Mouse (Mus musculus) testis, adult 2 months (tissue): ENCODE data around the gene Rnf180. TPM values are rescaled to one million over a fixed set of nuclear protein-coding genes. Genes with fewer than 3 reads are reported as not detected.

Source experiments
- H3K27ac ChIP-seq: fragments of 200-500 bp; 2 replicates; pipeline ENCODE4 v1.5.1; 2012; ENCODE audit warnings: low read depth, low read length; ENCODE audit not compliant: control insufficient read depth, insufficient read depth
- H3K27me3 ChIP-seq: fragments of 200-500 bp; 2 replicates; pipeline ENCODE4 v1.6.1; 2012; ENCODE audit warnings: mild to moderate bottlenecking, low read length, moderate library complexity; ENCODE audit not compliant: control insufficient read depth, insufficient read depth
- H3K36me3 ChIP-seq: fragments of 200-500 bp; 2 replicates; pipeline ENCODE4 v1.6.1; 2012; ENCODE audit warnings: mild to moderate bottlenecking, low read length; ENCODE audit not compliant: control insufficient read depth, insufficient read depth
- H3K4me1 ChIP-seq: fragments of 200-500 bp; 2 replicates; pipeline ENCODE4 v1.6.1; 2012; ENCODE audit warnings: low read length; ENCODE audit not compliant: control insufficient read depth, insufficient read depth
- H3K4me3 ChIP-seq: fragments of 200-500 bp; 2 replicates; pipeline ENCODE4 v1.5.1; 2012; ENCODE audit warnings: low read depth, mild to moderate bottlenecking, low read length, moderate library complexity, mixed read lengths; ENCODE audit not compliant: control insufficient read depth
- CTCF ChIP-seq: fragments of 200-500 bp; IDR thresholded peaks from 2 replicates; pipeline ENCODE4 v1.5.1; 2012; ENCODE audit warnings: low read depth, mild to moderate bottlenecking, inconsistent platforms, low read length, moderate library complexity; ENCODE audit not compliant: control insufficient read depth, insufficient read depth, insufficient replicate concordance
- POLR2A ChIP-seq: fragments of 200-500 bp; IDR thresholded peaks from 2 replicates; pipeline ENCODE4 v1.6.1; 2012; ENCODE audit warnings: low read depth, mild to moderate bottlenecking, inconsistent platforms, low read length, moderate library complexity; ENCODE audit not compliant: control insufficient read depth
- polyA plus RNA-seq: library from polyadenylated mRNA; depleted of rRNA; stranded (reverse); fragments of >200 nt; gene quantifications from 2 replicates; pipeline ENCODE4 v1.2.3, GENCODE M21; 2012

The Rnf180 gene
- polyA plus RNA-seq, 1 experiment: 3.1 TPM

- TF ChIP-seq CTCF: no peak
- no peak for TF ChIP-seq POLR2A
- no peak overlapping the region for H3K27ac ChIP-seq
- no peaks in the 10 kb centered on the region for H3K27me3 ChIP-seq
- no peak overlapping the region for H3K4me3 ChIP-seq
- H3K4me1 ChIP-seq: no peaks in the 10 kb centered on the region
- H3K36me3 ChIP-seq: no peaks in the 10 kb centered on the region
Observed at GRCm38 (mm10) chr13:105203851-105204250, 90.8 kb downstream of the Rnf180 start.

- H3K4me3 ChIP-seq: no peak overlapping the region
- TF ChIP-seq POLR2A (no peak), CTCF (no peak)
Observed at GRCm38 (mm10) chr13:105198658-105199057, 96.0 kb downstream of the Rnf180 start.

GRCm38 (mm10) chr13:105198028-105198427, 96.6 kb downstream of the Rnf180 start:
- H3K36me3 ChIP-seq: no peaks in the 10 kb centered on the region
- H3K27me3 ChIP-seq: no peaks in the 10 kb centered on the region

More at GRCm38 (mm10) chr13:105198658-105199057, 96.0 kb downstream of the Rnf180 start:
- H3K36me3 ChIP-seq: no peaks in the 10 kb centered on the region
- H3K4me1 ChIP-seq: no peaks in the 10 kb centered on the region
- no peaks in the 10 kb centered on the region for H3K27me3 ChIP-seq
- no peak overlapping the region for H3K27ac ChIP-seq

GRCm38 (mm10) chr13:105193583-105193982, 101.0 kb downstream of the Rnf180 start:
- Histone ChIP-seq H3K4me3 (no peak overlapping the region), H3K27me3 (no peaks in the 10 kb centered on the region), H3K27ac (no peak overlapping the region), H3K4me1 (no peaks in the 10 kb centered on the region), H3K36me3 (no peaks in the 10 kb centered on the region)
- no peak for TF ChIP-seq POLR2A
- no peak for TF ChIP-seq CTCF

More at GRCm38 (mm10) chr13:105198028-105198427, 96.6 kb downstream of the Rnf180 start:
- no peak overlapping the region for H3K4me3 ChIP-seq
- TF ChIP-seq CTCF: no peak
- TF ChIP-seq POLR2A: no peak
- H3K4me1 ChIP-seq: no peaks in the 10 kb centered on the region
- H3K27ac ChIP-seq: no peak overlapping the region

GRCm38 (mm10) chr13:105188730-105189129, 105.9 kb downstream of the Rnf180 start:
- TF ChIP-seq CTCF (no peak), POLR2A (no peak)
- Histone ChIP-seq H3K4me3 (no peak overlapping the region), H3K36me3 (no peaks in the 10 kb centered on the region), H3K27ac (no peak overlapping the region), H3K27me3 (no peaks in the 10 kb centered on the region), H3K4me1 (no peaks in the 10 kb centered on the region)

GRCm38 (mm10) chr13:105180781-105181180, 113.8 kb downstream of the Rnf180 start:
- no peak for TF ChIP-seq POLR2A
- no peak for TF ChIP-seq CTCF

GRCm38 (mm10) chr13:105165441-105165840, 129.2 kb downstream of the Rnf180 start:
- Histone ChIP-seq H3K36me3 (no peaks in the 10 kb centered on the region), H3K4me1 (no peaks in the 10 kb centered on the region), H3K27me3 (no peaks in the 10 kb centered on the region), H3K4me3 (no peak overlapping the region), H3K27ac (no peak overlapping the region)
- TF ChIP-seq CTCF: no peak
- no peak for TF ChIP-seq POLR2A

More at GRCm38 (mm10) chr13:105180781-105181180, 113.8 kb downstream of the Rnf180 start:
- H3K4me1 ChIP-seq: no peaks in the 10 kb centered on the region
- no peaks in the 10 kb centered on the region for H3K36me3 ChIP-seq
- no peaks in the 10 kb centered on the region for H3K27me3 ChIP-seq
- no peak overlapping the region for H3K4me3 ChIP-seq
- H3K27ac ChIP-seq: no peak overlapping the region; the same call in 1 of the 2 replicates

- TF ChIP-seq CTCF (no peak), POLR2A (no peak)
- Histone ChIP-seq H3K4me3 (no peak overlapping the region), H3K27me3 (no peaks in the 10 kb centered on the region), H3K36me3 (no peaks in the 10 kb centered on the region), H3K4me1 (no peaks in the 10 kb centered on the region), H3K27ac (no peak overlapping the region)
Observed at GRCm38 (mm10) chr13:105153955-105154354, 140.7 kb downstream of the Rnf180 start.
